Mouse (Mus musculus) mouse trophoblast stem cell (cell line): Measurements from ENCODE around the gene Mrpl11.
"Not testable (repeated sequence)": the region's sequence is repeated elsewhere in the genome, so short reads cannot be mapped to it uniquely, and the experiment has no call there.

Experiments used
- in situ Hi-C, 2 experiments: fragments of 300-500 bp; cut with MseI, MboI; formaldehyde crosslinking; loops; 2 replicates in 1 of 2; 3 replicates in 1 of 2; pipeline ENCODE4 v1.15.1; 2025

Gene Mrpl11

GRCm38 (mm10) chr19:4961928-4962601 lies at the start of gene Mrpl11:
Gene Mrpl11, plus strand, starts transcription at chr19:4962147.
- in situ Hi-C loops, result no loop called here

DNA sequence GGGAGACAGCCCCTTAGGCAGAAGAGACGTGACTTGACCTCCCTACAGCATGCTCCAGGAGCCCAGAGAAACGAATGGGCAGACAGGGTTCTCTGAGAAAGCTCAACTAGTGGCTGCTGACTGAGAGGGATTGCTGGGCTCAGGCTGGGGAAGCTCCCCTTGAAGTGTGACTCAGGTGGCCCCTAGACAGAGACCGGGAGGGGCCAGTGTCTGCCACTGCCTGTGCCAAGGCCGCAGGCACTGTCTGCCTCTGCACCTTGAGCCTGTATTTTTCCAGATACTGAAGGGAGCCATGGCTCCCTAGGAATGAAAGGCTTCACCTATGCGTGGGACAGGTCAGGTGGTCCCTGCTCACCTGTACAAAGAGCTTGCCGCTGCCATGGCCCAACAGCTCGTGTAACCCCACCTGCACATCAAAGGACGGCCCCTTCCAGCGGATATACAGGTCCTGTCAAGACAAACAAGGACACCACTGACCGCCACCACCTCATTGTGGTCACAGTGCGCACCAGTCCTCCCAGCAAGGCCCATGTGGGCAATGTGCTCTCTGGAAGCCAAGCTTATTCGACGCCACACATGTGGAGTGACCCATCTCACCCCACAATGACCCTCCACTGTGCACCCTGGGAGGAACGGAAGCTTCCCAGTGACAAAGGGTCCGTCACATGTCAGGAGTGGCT lies 45.9 kb upstream of the Mrpl11 start:
- in situ Hi-C loops, result no loop called here

- in situ Hi-C loops, result no loop called here
Measured at GRCm38 (mm10) chr19:4916827-4917226, 45.1 kb upstream of the Mrpl11 start.

DNA sequence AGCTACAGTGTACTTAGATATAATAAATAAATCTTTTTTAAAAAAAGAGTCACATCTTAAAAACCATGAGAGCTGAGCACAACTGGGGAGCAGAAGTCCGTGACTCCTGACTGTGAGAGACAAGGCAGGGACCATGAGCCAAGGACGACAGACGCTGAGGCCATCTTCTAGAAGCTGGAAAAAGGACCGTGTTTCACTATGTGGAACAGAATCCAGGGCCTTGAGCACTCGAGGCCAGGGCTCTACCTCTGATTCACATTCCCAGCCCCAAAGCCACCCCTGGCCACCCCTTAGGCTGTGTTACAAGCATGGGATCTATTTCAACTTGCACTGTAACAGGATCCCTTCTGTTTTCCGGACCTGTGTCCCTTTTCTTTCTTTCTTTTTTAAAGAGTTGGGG lies 42.3 kb upstream of the Mrpl11 start:
- in situ Hi-C loops, result no loop called here

DNA sequence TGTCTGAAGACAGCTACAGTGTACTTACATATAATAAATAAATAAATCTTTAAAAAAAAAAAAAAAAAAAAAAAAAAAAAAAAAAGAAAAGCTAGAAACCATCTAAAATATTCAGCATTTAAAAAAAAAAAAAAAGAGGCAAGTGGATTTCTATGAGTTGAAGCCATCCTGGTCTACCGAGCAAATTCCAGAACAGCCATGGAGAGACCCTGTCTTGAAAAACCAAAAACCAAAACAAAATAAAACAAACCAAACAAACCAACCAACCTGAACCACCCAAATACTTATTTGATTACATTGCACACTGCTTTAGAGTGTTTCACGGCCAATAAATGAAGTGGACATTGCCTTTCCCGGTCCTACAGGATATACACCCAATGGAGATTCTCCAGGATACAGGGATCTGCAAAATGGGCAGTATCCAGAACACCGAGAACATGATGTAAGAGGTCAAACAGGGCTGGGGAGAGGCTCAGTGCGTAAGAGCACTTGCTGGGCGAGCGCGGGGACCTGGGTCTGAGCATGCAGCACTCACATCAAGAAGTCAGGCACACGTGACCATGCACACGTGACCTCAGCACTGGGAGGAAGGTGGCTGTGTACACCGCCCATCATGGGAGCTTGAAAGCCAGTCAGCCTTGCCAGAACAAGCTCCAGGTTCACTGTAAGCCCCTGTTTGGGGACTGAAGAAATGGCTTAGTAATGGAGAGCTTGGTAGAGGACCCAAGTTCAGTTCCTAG lies 36.7 kb upstream of the Mrpl11 start:
- in situ Hi-C loops, result no loop called here

DNA sequence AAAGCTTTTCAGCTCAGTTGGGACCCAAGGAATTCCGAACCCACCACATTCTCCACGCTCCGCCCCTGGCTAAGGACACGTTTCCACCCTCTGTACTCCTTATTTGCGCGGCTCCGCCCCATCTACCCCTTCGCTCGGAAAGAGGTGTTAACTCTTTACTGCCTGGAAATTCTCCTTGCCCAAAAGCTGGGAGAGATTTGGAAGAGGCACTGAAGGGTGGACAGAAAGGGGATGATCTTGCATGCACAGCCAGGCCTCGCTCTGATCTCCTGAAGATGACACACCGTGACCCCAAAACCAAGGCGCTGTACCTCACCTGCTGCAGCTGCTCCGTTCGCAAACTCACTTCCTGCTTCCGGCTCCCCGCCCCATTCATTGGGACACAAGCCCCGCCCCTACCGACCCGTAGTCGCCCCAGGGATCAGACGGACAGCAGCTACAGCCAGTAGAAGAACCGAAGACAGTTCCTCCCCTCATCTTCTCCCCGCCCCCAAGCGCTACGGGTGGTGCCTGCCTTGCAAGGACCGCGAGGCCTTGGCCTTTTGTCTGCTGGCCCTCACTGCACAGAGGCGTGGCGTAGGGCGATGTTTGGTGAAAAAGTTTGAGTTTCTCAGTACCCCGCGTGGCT lies 33.9 kb upstream of the Mrpl11 start, which contains the start of gene Dpp3:
TSS of gene Dpp3 (minus strand) at position 384 of the 628 bp plus-strand sequence.
- in situ Hi-C loops, result no loop called here

DNA sequence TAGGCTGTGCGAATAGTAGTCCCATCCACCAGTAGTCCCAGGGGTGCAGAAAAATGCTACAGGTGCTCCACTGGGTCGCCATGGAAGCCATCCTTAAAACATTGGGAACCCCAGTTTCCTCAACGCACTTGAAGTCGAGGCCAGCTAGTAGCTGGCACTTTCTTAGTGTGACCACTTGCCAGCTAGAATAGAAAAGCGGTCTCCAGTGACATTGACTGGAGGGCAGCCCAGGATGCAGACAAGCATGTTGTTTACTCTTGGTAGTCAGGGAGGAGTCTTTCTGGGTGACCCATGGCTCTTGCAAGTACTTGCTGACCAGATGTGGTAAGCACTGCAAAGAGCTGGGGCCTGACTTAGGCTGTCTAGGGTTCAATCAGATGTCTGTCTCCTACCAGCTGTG lies 33.2 kb upstream of the Mrpl11 start:
- in situ Hi-C loops, result no loop called here

GRCm38 (mm10) chr19:4936896-4937295 lies 25.1 kb upstream of the Mrpl11 start:
- in situ Hi-C loops, result no loop called here

DNA sequence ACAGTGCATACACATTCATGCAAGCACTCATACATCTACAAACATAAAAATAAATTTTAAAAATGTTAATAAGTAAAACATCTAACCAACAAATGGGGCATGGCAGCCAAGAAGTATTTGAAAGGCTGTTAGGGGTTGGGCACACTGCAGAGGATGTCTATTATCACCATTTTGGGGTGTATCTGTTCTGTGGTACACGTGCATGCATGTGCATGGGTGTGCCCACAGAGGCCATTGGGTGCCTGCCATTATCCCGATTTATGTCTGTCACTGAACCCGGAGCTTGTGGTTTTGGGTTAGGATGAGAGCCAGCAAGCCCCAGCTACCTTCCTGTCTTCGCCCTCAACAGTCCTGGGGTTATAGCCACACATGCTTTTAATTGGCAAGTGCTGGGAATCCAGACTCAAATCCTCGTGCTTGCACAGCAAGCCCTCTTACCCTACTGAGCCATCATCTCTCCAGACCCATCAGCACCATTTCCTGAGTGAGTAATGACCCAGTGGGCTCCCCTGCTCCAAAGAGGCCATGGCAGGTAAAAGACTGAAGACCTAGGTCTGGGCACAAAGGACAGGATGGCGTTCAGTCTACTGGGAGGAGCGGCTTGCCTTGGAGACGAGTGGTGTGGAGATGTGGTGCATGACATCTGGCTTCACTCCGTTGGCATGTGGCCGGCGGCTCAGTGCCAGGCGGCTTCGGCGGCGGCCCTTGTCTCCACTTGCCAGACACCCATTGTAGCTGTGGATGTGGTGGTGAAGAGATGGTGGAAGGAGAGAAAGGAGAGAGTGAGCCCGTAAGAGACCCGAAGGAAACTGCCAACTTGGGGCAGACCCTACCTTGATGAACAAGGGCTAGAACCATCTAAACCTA lies 24.3 kb upstream of the Mrpl11 start:
- in situ Hi-C loops, result no loop called here

GRCm38 (mm10) chr19:4942551-4943252 lies 19.2 kb upstream of the Mrpl11 start, which contains the start of gene Peli3:
Gene Peli3, minus strand, starts transcription at chr19:4943127.
- in situ Hi-C loops, result no loop called here

DNA sequence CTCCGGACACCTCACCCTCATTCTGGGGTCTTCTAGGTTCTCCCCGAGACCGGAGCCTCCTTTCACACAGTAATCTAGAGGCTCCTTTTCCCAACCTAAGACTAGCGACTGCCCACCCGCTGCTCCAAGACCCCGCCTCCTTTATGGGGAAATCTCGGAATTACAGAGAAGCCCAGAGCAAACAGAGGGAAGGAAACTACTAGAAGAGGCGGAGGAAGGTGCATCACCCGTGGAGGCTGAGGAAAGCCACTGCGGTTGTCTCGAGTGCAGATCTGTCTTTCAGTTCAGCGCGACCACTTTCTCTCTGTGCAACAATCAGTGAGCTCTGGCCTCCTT lies 18.7 kb upstream of the Mrpl11 start:
- in situ Hi-C loops, result no loop called here

- in situ Hi-C loops, result no loop called here
Measured at GRCm38 (mm10) chr19:4945540-4945939, 16.4 kb upstream of the Mrpl11 start.

DNA sequence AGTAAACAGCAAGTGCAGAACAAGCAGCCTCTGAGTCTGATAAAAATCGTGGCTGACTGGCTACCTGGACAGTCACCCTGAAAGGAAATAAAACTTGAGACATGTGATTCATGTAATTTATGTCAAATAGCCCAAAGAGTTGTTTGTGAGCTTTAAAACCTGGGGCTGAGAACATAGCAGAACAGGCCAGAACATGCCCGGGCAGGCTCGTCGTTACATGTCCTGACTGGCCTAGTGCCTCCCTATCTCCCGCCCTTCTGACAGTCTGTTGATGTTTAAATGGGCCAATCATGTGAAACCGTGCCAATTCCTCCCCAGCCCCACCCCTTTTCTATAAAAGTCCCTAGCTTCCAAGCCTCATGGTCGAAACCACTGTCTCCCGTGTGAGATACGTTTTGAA lies 13.3 kb upstream of the Mrpl11 start:
- in situ Hi-C loops, result not testable (repeated sequence)

DNA sequence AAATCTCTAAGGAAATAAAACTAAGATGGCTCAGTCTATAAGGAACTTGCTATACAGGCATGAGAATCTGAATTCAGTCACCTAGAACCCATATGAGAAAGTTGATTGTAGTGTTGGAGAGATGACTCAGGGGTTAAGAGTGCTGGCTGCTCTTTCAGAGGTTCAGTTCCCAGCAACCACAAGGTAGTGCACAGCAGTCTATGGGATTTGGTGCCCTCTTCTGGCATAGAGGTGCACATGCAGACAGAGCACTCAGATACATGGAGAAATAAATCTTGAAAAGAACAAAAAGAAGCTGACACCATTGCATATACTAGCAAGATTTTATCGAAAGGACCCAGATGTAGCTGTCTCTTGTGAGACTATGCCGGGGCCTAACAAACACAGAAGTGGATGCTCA lies 6.3 kb downstream of the Mrpl11 start:
- in situ Hi-C loops, result no loop called here

DNA sequence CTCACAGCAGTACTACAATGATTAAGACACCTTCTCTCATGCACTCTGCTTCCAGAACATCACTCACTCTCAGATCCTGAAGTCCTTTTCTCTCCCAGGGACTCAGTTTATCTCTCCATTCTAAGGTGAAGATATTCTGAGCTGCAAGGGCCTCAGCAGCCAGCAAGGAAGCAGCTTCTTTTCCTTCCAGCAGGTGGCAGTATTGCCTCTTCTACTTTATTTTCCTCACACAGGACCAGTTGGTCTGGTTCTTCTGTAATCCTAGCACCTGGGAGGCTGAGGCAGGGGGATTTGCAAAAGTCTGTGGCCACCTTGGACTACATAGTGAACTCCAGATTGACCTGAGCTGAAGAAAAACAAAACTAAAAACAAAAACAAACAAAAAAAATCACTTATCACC lies 19.8 kb downstream of the Mrpl11 start:
- in situ Hi-C loops, result no loop called here

- in situ Hi-C loops, result no loop called here
Measured at GRCm38 (mm10) chr19:4989013-4989412, 27.1 kb downstream of the Mrpl11 start.

- in situ Hi-C loops, result no loop called here
Measured at GRCm38 (mm10) chr19:4989434-4990255, 27.7 kb downstream of the Mrpl11 start.

DNA sequence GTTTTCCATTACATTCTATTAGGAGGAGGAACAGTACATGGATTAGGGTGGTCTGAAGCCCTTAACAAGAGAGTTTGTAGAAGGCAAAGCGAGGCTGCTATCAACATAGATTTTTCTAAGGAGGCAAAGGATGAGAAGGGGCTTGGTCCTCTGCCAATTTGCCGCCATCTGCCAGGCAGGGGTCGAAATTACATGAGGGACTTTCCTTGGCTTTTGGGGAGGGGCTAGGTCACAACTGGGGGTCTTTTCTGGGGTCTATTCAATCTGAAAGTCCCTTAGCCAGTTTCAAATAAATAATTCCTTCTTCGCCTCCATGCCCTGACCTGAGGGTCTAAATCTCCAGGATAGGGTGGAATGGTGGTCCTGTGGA lies 28.3 kb downstream of the Mrpl11 start, which contains the start of gene Npas4:
TSS of gene Npas4 (minus strand) at position 61 of the 370 bp plus-strand sequence.
- in situ Hi-C loops, result no loop called here

- in situ Hi-C loops, result no loop called here
Measured at GRCm38 (mm10) chr19:4990716-4991115, 28.8 kb downstream of the Mrpl11 start.

GRCm38 (mm10) chr19:4992371-4992770 lies 30.4 kb downstream of the Mrpl11 start:
- in situ Hi-C loops, result no loop called here
